Mouse (Mus musculus): Measurements from ENCODE around the gene Hoxa6. TPM values are rescaled to one million over a fixed set of nuclear protein-coding genes. Genes with fewer than 3 reads are reported as not detected.

Gene Hoxa6
- total RNA-seq, 2 experiments from 2014 or later = 4.8 to 8.6 TPM

GRCm38 (mm10) chr6:52163366-52164031, 45.0 kb downstream of the Hoxa6 start:
- DNase-seq = peak; percentile 59

- peak; percentile 47 for DNase-seq
Observed at GRCm38 (mm10) chr6:52162611-52163365, 45.7 kb downstream of the Hoxa6 start.

- no peak for DNase-seq
Observed at GRCm38 (mm10) chr6:52162093-52162380, 46.5 kb downstream of the Hoxa6 start.

GRCm38 (mm10) chr6:52161336-52162092, 47.0 kb downstream of the Hoxa6 start:
- DNase-seq = peak; percentile 15

- peak; percentile 77 for DNase-seq
Observed at GRCm38 (mm10) chr6:52160511-52161335, 47.8 kb downstream of the Hoxa6 start.

GRCm38 (mm10) chr6:52159979-52160378, 48.5 kb downstream of the Hoxa6 start:
- DNase-seq = peak; percentile 49

GRCm38 (mm10) chr6:52159164-52159761, 49.3 kb downstream of the Hoxa6 start:
- peak; percentile 77 for DNase-seq

GRCm38 (mm10) chr6:52158276-52159051, 50.1 kb downstream of the Hoxa6 start, which contains the start of gene Hoxa1:
Gene Hoxa1, minus strand, starts transcription at chr6:52158317.
- peak; percentile 92 for DNase-seq

- DNase-seq = peak; percentile 7
Observed at GRCm38 (mm10) chr6:52157466-52158275, 50.9 kb downstream of the Hoxa6 start.

- no peak for DNase-seq
Observed at GRCm38 (mm10) chr6:52156551-52157200, 51.8 kb downstream of the Hoxa6 start.

Small RNA genes lying within 50 kb of the gene (microRNA-seq; reads per million reads assigned to microRNA genes)
- 1,405 reads per million, percentile 79 among the genes with 10 or more reads in this experiment for gene Mir196b

Other genes with a start within 250 kb of the Hoxa6 start
- gene Skap2, start 196.2 kb downstream of the Hoxa6 start, total RNA-seq (2021) = 10 to 100 TPM; 40.5 to 46.5 TPM
- 1 to 10 TPM in 1 of 2 experiments, under 1 TPM in 1; 0.91 to 1.2 TPM for gene Hoxa1, start 50.4 kb downstream of the Hoxa6 start, total RNA-seq (2021)
- 1 to 10 TPM; 2.3 to 5.1 TPM for gene Hoxa2, start 43.9 kb downstream of the Hoxa6 start, total RNA-seq (2021)
- gene 5730596B20Rik, start 31.2 kb downstream of the Hoxa6 start, total RNA-seq (2021) = under 1 TPM; 0.27 to 0.94 TPM
- gene Hoxa4, start 17.0 kb downstream of the Hoxa6 start, total RNA-seq (2021) = 10 to 100 TPM in 1 of 2 experiments, 1 to 10 TPM in 1; 8.0 to 11.4 TPM
- 10 to 100 TPM; 28.0 to 28.2 TPM for gene Hoxa5, start 4.1 kb downstream of the Hoxa6 start, total RNA-seq (2021)
- gene Hoxa3, start 4.6 kb upstream of the Hoxa6 start, total RNA-seq (2021) = 10 to 100 TPM in 1 of 2 experiments, 1 to 10 TPM in 1; 5.9 to 13.5 TPM
- gene Gm28308, start 4.6 kb upstream of the Hoxa6 start, total RNA-seq (2021) = 1 to 10 TPM in 1 of 2 experiments, under 1 TPM in 1; 0.91 to 1.5 TPM
- 10 to 100 TPM; 21.5 to 26.6 TPM for gene Hoxa7, start 13.1 kb upstream of the Hoxa6 start, total RNA-seq (2021)
- gene Hoxa9, start 22.4 kb upstream of the Hoxa6 start, total RNA-seq (2021) = 1 to 10 TPM; 3.0 to 4.4 TPM
- 1 to 10 TPM in 1 of 2 experiments, under 1 TPM in 1; 0.42 to 1.5 TPM for gene Hoxa10, start 32.1 kb upstream of the Hoxa6 start, total RNA-seq (2021)
- not detected for gene Hoxa11, start 37.1 kb upstream of the Hoxa6 start, total RNA-seq (2021)
- not detected for gene Hoxa13, start 52.2 kb upstream of the Hoxa6 start, total RNA-seq (2021)
- not detected for gene Evx1, start 104.8 kb upstream of the Hoxa6 start, total RNA-seq (2021)